Mouse (Mus musculus): ENCODE measurements around the gene Ercc4. TPM values are rescaled to one million over a fixed set of nuclear protein-coding genes. Genes with fewer than 3 reads are reported as not detected.
"Not testable (repeated sequence)": the region's sequence is repeated elsewhere in the genome, so short reads cannot be mapped to it uniquely, and the experiment has no call there.

Ercc4 gene
- 10 to 100 TPM; 21.2 to 23.6 TPM for total RNA-seq (2021)

- DNase-seq (ENCODE audit: extremely low spot score in 1 of 2, low spot score in 1 of 2): peak; percentile 97 to 99
Observed at GRCm38 (mm10) chr16:13109156-13109989, at the start of gene Ercc4. TSS of gene Ercc4 (plus strand) at chr16:13109684.

- no peak for DNase-seq (ENCODE audit: extremely low spot score in 1 of 2, low spot score in 1 of 2)
Observed at GRCm38 (mm10) chr16:13061113-13061512, 48.4 kb upstream of the Ercc4 start.

GRCm38 (mm10) chr16:13074176-13074575, 35.3 kb upstream of the Ercc4 start:
- no peak for DNase-seq (ENCODE audit: extremely low spot score in 1 of 2, low spot score in 1 of 2)

GRCm38 (mm10) chr16:13080161-13080560, 29.3 kb upstream of the Ercc4 start:
- no peak for DNase-seq (ENCODE audit: extremely low spot score in 1 of 2, low spot score in 1 of 2)

- no peak for DNase-seq (ENCODE audit: extremely low spot score in 1 of 2, low spot score in 1 of 2)
Observed at GRCm38 (mm10) chr16:13083155-13083798, 26.2 kb upstream of the Ercc4 start.

GRCm38 (mm10) chr16:13108356-13108755, 1.1 kb upstream of the Ercc4 start:
- DNase-seq (ENCODE audit: extremely low spot score in 1 of 2, low spot score in 1 of 2): no peak

GRCm38 (mm10) chr16:13109990-13110595, 609 bp downstream of the Ercc4 start:
- no peak for DNase-seq (ENCODE audit: extremely low spot score in 1 of 2, low spot score in 1 of 2)

GRCm38 (mm10) chr16:13114821-13115220, 5.3 kb downstream of the Ercc4 start:
- DNase-seq (ENCODE audit: extremely low spot score in 1 of 2, low spot score in 1 of 2): no peak

- DNase-seq (ENCODE audit: extremely low spot score in 1 of 2, low spot score in 1 of 2): not testable (repeated sequence)
Observed at GRCm38 (mm10) chr16:13115466-13115865, 6.0 kb downstream of the Ercc4 start.

GRCm38 (mm10) chr16:13117299-13117966, 7.9 kb downstream of the Ercc4 start:
- peak in 1 of 2 experiments; percentile 24 for DNase-seq (ENCODE audit: extremely low spot score in 1 of 2, low spot score in 1 of 2)

GRCm38 (mm10) chr16:13117967-13118430, 8.5 kb downstream of the Ercc4 start:
- DNase-seq (ENCODE audit: extremely low spot score in 1 of 2, low spot score in 1 of 2): no peak

- no peak for DNase-seq (ENCODE audit: extremely low spot score in 1 of 2, low spot score in 1 of 2)
Observed at GRCm38 (mm10) chr16:13118754-13119294, 9.3 kb downstream of the Ercc4 start.

- DNase-seq (ENCODE audit: extremely low spot score in 1 of 2, low spot score in 1 of 2): no peak
Observed at GRCm38 (mm10) chr16:13119641-13120350, 10.3 kb downstream of the Ercc4 start.

GRCm38 (mm10) chr16:13125357-13125756, 15.9 kb downstream of the Ercc4 start:
- DNase-seq (ENCODE audit: extremely low spot score in 1 of 2, low spot score in 1 of 2): no peak

- no peak for DNase-seq (ENCODE audit: extremely low spot score in 1 of 2, low spot score in 1 of 2)
Observed at GRCm38 (mm10) chr16:13127566-13127965, 18.1 kb downstream of the Ercc4 start.

GRCm38 (mm10) chr16:13130412-13130811, 20.9 kb downstream of the Ercc4 start:
- peak in 1 of 2 experiments; percentile 61 for DNase-seq (ENCODE audit: extremely low spot score in 1 of 2, low spot score in 1 of 2)

GRCm38 (mm10) chr16:13141220-13141619, 31.7 kb downstream of the Ercc4 start:
- DNase-seq (ENCODE audit: extremely low spot score in 1 of 2, low spot score in 1 of 2): no peak

- DNase-seq (ENCODE audit: extremely low spot score in 1 of 2, low spot score in 1 of 2): no peak
Observed at GRCm38 (mm10) chr16:13143932-13144331, 34.4 kb downstream of the Ercc4 start.

GRCm38 (mm10) chr16:13144682-13145410, 35.4 kb downstream of the Ercc4 start:
- DNase-seq (ENCODE audit: extremely low spot score in 1 of 2, low spot score in 1 of 2): no peak

All from layer of hippocampus, postnatal 25 days (tissue).